Mouse (Mus musculus) liver, embryonic 15.5 days (tissue): ENCODE results near the gene Man2b2. TPM values are rescaled to one million over a fixed set of nuclear protein-coding genes. Genes with fewer than 3 reads are reported as not detected.
"Not testable (repeated sequence)": the region's sequence is repeated elsewhere in the genome, so short reads cannot be mapped to it uniquely, and the experiment has no call there.

ENCODE experiments used
- ATAC-seq: fragments of 200-750 bp; cut with Nextera tagmentation; 2 replicates; pipeline ENCODE4 v1.8.0; 2017; ENCODE audit warnings: moderate number of reproducible peaks, mild to moderate bottlenecking, moderate library complexity; ENCODE audit not compliant: insufficient read depth
- H3K27ac ChIP-seq: fragments of 300-500 bp; sonication (generic); replicated peaks from 2 replicates; pipeline ENCODE4 v1.5.1; 2015; ENCODE audit warnings: mild to moderate bottlenecking, inconsistent platforms
- H3K27me3 ChIP-seq: fragments of 300-500 bp; sonication (generic); 2 replicates; pipeline ENCODE4 v1.6.1; 2015; ENCODE audit warnings: mild to moderate bottlenecking, inconsistent platforms
- H3K36me3 ChIP-seq: fragments of 300-500 bp; sonication (generic); replicated peaks from 2 replicates; pipeline ENCODE4 v1.6.1; 2015; ENCODE audit warnings: moderate library complexity, mild to moderate bottlenecking, inconsistent platforms
- H3K4me1 ChIP-seq: fragments of 300-500 bp; sonication (generic); replicated peaks from 2 replicates; pipeline ENCODE4 v1.6.1; 2015; ENCODE audit warnings: inconsistent platforms
- H3K4me2 ChIP-seq: fragments of 300-500 bp; sonication (generic); 2 replicates; pipeline ENCODE4 v1.6.1; 2015; ENCODE audit warnings: moderate library complexity, mild to moderate bottlenecking, inconsistent platforms
- H3K4me3 ChIP-seq: fragments of 300-500 bp; sonication (generic); replicated peaks from 2 replicates; pipeline ENCODE4 v1.5.1; 2015; ENCODE audit warnings: mild to moderate bottlenecking, inconsistent platforms
- H3K9ac ChIP-seq: fragments of 300-500 bp; sonication (generic); 2 replicates; pipeline ENCODE4 v1.6.1; 2015; ENCODE audit warnings: moderate library complexity, mild to moderate bottlenecking, inconsistent platforms
- H3K9me3 ChIP-seq: fragments of 300-500 bp; sonication (generic); replicated peaks from 2 replicates; pipeline ENCODE4 v1.6.1; 2016; ENCODE audit warnings: inconsistent platforms
- WGBS: fragments of 180-500 bp; shearing (Covaris S2); methylation state at CpG from one replicate; pipeline ENCODE4 v1.1.7; 2015; ENCODE audit warnings: mixed read lengths; ENCODE audit not compliant: insufficient replicate concordance; 5-methylcytosine and 5-hydroxymethylcytosine counted together
- polyA plus RNA-seq: library from polyadenylated mRNA; unstranded; fragments of >200 nt; fragmentation: Nextera tagmentation; extraction: Ambion mirVana; gene quantifications from 2 replicates; pipeline ENCODE4 v1.2.1, GENCODE M21; 2015

Man2b2 gene
- polyA plus RNA-seq, 1 experiment from 2014 or later: 16.1 TPM

DNA sequence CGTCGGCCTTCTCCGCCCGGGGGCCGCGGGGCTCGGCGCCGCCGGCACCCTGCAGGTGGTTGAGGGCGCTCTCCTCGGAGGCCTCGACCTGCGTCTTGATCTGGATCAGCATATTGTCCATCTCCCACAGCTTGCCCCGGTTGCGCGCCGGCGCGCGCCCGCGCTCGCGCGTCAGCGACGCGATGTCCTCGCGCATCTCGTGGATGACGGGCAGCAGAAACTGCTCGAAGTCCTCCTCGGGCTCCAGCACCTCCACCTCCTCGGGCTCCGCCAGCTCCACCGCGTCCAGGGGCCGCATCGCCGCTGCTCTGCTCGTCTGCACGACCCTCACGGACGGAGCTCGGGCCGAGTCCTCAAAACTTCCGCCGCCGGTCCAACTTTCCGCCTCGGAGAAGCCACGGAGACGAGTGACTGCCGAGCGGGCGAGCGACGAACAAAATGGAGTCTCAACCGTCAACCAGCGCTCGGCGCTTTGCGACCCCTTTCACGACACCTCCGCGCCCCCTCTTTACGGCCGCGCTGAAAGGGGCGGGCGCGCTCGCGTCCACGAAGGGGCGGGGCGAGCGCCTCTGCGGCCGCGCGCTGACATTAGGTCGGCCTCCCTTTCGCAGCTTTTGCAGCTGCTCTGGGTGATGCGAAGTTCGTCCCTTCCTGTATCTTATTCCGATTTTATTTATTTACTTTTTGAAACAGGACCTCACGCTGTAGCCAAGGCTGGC, 34.0 kb downstream of the Man2b2 start, which contains the start of gene Mrfap1:
Mrfap1 (minus strand) TSS at position 477 of the 719 bp plus-strand sequence.
- H3K9me3 ChIP-seq: not testable (repeated sequence)
- peak within 1 kb of the TSS; percentile 73 for H3K9ac ChIP-seq
- ATAC-seq: peak; percentile 80
- WGBS: under 1% methylated on average over 90 of the region's 90 CpGs
- H3K4me2 ChIP-seq: peak within 1 kb of the TSS; percentile 78
- H3K4me3 ChIP-seq: peak within 1 kb of the TSS; percentile 83
- H3K27me3 ChIP-seq: peaks cover 22% of the 10 kb centered on the region
- H3K27ac ChIP-seq: peak within 1 kb of the TSS; percentile 95
- peaks cover 30% of the 10 kb centered on the region for H3K4me1 ChIP-seq
- H3K36me3 ChIP-seq: peaks cover 18% of the 10 kb centered on the region

DNA sequence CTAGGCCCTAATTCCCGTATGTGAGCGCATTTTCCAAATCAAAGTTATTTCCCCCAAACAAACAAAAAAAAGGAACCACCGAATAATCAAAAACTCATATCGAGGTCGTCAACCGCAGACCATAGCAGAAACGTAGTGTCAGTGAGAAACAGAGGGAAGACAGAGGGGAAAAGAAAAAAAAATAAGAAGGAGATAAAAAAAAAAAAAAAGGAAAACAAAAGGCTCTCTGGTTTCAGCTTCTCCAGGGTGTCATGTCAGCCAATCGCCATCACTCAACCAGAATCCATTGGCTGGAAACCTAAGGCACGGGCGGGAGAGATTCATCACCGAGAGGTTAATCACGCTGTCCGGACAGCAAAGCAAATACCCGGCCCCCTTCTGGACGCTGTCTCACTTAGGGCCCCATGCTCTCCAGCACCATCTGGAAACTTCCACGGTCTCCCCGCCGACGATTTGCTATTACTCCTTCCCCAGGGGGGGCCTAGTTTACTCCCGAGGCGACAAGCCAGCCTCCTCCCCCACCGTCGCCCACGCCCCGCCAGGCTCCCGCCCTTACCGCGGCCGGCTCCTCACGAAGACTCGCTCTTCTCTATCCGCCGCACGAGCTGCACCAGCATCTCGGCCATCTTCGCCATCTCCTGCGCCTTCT, 34.7 kb downstream of the Man2b2 start:
- Histone ChIP-seq H3K4me1 (peaks cover 32% of the 10 kb centered on the region), H3K4me3 (peak overlapping the region; percentile 83), H3K27ac (peak overlapping the region; percentile 95), H3K9ac (peak overlapping the region; percentile 73), H3K36me3 (peaks cover 18% of the 10 kb centered on the region), H3K27me3 (peaks cover 22% of the 10 kb centered on the region), H3K4me2 (peak overlapping the region; percentile 78)
- 2% methylated on average over 36 of the region's 37 CpGs for WGBS
- H3K9me3 ChIP-seq: not testable (repeated sequence)
- ATAC-seq: peak; percentile 64

DNA sequence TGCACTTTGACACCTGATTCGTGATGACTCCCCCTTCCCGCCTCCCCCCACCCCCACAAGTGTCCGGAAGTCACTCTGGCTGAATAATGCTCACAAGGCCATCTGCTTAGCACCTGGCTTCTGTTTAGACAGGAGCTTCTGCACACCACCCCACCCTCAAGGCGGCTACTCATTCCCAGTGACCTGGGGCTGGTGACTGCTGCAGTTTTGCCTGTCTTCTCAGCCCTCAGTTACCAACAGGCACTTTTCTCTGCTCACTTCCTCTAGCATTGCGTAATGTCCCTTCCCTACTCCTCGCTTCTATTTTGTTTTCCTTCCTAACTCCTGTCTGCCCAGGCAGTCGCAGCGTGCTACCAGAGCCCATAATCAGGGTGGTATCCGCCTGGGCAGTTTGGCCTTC, 38.6 kb downstream of the Man2b2 start:
- H3K9ac ChIP-seq: no peak overlapping the region
- no peaks in the 10 kb centered on the region for H3K9me3 ChIP-seq
- no peak overlapping the region for H3K27ac ChIP-seq
- peaks cover 26% of the 10 kb centered on the region for H3K4me1 ChIP-seq
- peaks cover 18% of the 10 kb centered on the region for H3K36me3 ChIP-seq
- H3K4me3 ChIP-seq: no peak overlapping the region
- WGBS: 33% methylated on average over 9 of the region's 9 CpGs
- H3K27me3 ChIP-seq: peaks cover under 1% of the 10 kb centered on the region; the same call in 1 of the 2 replicates
- ATAC-seq: no peak
- H3K4me2 ChIP-seq: peak overlapping the region; percentile 26; the same call in 1 of the 2 replicates

DNA sequence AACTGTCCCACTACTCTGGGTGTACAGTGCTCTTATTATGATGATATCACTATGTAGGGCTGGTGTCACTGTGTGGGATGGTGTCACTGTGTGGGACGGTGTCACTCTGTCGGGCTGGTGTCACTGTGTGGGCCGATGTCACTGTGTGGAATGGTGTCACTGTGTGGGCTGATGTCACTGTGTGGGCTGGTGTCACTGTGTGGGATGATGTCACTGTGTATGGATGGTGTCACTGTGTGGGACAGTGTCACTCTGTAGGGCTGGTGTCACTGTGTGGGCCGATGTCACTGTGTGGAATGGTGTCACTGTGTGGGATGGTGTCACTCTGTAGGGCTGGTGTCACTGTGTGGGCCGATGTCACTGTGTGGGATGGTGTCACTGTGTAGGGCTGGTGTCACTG, 44.4 kb downstream of the Man2b2 start:
- Histone ChIP-seq H3K27me3 (no peaks in the 10 kb centered on the region), H3K4me3 (no peak overlapping the region), H3K9me3 (no peaks in the 10 kb centered on the region), H3K4me1 (no peaks in the 10 kb centered on the region), H3K4me2 (no peak overlapping the region), H3K36me3 (no peaks in the 10 kb centered on the region), H3K9ac (no peak overlapping the region), H3K27ac (no peak overlapping the region)
- ATAC-seq: no peak
- 75% methylated on average over 5 of the region's 5 CpGs for WGBS

DNA sequence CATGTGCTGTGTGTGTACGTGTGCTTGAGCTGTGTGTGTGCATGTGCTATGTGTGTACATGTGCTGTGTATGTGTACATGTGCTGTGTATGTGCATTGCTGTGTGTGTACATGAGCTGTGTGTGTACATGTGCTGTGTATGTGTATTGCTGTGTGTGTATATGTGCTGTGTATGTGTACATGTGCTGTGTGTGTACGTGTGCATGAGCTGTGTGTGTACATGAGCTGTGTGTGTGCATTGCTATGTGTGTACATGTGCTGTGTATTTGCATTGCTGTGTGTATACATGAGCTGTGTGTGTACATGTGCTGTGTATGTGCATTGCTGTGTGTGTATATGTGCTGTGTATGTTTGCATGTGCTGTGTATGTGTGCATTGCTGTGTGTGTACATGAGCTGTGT, 50.9 kb downstream of the Man2b2 start:
- Histone ChIP-seq H3K4me3 (no peak overlapping the region), H3K27me3 (no peaks in the 10 kb centered on the region), H3K4me1 (no peaks in the 10 kb centered on the region), H3K4me2 (no peak overlapping the region), H3K9me3 (0 out of 2 replicates have a peak, but pooled peaks cover 5% of the 10 kb centered on the region), H3K36me3 (no peaks in the 10 kb centered on the region), H3K9ac (no peak overlapping the region), H3K27ac (no peak overlapping the region)
- 64% methylated on average over 2 of the region's 2 CpGs for WGBS
- ATAC-seq: no peak

DNA sequence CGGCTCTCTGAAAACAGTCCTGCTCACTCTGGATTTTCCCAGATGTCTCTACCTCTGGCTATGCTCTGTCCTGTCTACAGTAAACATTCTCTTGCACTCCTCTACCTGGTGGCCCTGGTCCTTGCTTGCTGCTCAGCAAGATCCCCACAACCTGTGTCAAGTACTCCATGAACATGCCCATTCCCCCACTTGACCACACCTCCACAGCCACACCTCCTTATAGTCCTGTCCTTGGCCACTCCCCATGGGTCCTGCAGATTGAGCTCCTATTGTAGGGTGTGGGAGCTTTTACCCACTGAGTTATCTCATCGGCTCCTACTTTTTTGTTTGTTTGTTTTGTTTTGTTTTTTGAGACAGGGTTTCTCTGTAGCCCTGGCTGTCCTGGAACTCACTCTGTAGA, 51.6 kb downstream of the Man2b2 start:
- no peaks in the 10 kb centered on the region for H3K27me3 ChIP-seq
- H3K4me3 ChIP-seq: no peak overlapping the region
- no peak overlapping the region for H3K9ac ChIP-seq
- H3K36me3 ChIP-seq: no peaks in the 10 kb centered on the region
- ATAC-seq: no peak
- H3K4me1 ChIP-seq: no peaks in the 10 kb centered on the region
- no peak overlapping the region for H3K27ac ChIP-seq
- 0 out of 2 replicates have a peak, but pooled peaks cover 5% of the 10 kb centered on the region for H3K9me3 ChIP-seq
- WGBS: 82% methylated on average over 1 of the region's 2 CpGs
- H3K4me2 ChIP-seq: no peak overlapping the region

DNA sequence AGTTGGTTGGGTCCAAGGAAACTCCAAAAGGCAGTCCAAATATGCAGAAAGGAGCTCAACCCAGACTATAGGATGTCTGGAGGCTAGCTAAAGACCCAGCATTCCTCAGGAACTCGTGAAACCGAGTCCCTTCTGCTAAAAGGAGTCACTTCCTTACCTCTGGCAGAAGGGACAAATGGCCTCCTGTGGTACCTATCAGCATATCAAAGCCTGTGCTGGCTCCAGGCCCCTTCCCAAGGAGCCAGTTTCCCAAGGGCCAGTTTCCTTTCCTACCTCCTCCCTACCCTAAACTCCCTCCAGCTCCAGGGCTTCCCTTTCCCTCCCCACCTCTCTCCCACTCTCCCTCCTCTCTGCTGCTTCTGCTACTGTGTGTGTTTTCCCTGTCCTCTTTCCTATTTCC, 53.3 kb downstream of the Man2b2 start:
- ATAC-seq: no peak
- no peak overlapping the region for H3K4me3 ChIP-seq
- H3K36me3 ChIP-seq: no peaks in the 10 kb centered on the region
- no peak overlapping the region for H3K4me2 ChIP-seq
- H3K9ac ChIP-seq: no peak overlapping the region
- no peaks in the 10 kb centered on the region for H3K4me1 ChIP-seq
- WGBS: 10% methylated on average over 2 of the region's 2 CpGs
- no peak overlapping the region for H3K27ac ChIP-seq
- H3K9me3 ChIP-seq: 0 out of 2 replicates have a peak, but pooled peaks cover 5% of the 10 kb centered on the region
- no peaks in the 10 kb centered on the region for H3K27me3 ChIP-seq

DNA sequence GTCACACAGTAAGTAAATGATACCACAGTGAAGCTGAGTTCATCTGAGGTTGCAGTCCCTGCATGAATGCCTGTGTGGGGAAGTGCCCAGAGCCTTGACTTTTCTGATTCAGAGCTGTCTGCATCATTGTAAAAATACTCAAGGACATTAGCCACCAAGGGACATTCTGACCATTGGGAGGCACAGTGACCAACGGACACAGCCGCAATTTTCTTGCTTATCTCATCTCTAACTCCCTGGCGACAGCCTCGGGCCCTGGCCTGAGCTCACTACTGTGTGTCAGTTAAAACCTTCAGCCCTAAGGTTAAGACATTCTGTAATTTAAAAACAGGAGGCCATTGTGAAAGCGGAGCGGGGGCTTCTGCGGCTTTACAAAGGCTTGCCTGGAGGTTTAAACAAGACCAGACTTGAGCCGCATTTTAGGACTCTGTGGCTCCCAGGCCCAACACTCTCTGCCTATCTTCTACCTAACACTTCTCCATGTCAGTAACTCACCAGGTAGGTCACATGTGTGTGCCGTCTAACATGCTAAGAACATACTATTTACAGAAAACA, 54.4 kb downstream of the Man2b2 start:
- 39% methylated on average over 9 of the region's 9 CpGs for WGBS
- Histone ChIP-seq H3K27me3 (no peaks in the 10 kb centered on the region), H3K4me3 (no peak overlapping the region), H3K9ac (no peak overlapping the region), H3K27ac (no peak overlapping the region), H3K36me3 (no peaks in the 10 kb centered on the region), H3K9me3 (0 out of 2 replicates have a peak, but pooled peaks cover 5% of the 10 kb centered on the region), H3K4me1 (no peaks in the 10 kb centered on the region), H3K4me2 (no peak overlapping the region)
- no peak for ATAC-seq

DNA sequence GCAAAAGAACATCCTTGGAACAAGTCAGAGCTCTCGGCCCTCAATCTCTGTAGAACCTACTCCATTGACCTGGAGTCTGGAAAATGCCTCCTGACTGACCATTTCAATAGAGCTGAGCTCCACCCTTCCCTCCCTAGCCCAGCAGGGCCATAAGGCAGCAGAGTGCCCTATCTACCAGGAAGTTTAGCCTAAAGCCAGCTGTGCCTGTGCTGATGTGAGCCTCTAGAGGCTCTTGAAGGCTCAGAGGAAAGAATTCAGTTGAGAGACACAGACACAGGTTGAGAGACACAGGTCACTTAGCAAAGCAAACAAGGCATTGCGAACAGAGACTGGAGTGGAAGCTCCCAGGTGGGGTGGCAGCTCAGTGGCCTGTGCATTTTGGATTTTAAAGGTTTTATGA, 55.1 kb downstream of the Man2b2 start:
- Histone ChIP-seq H3K27me3 (no peaks in the 10 kb centered on the region), H3K9me3 (0 out of 2 replicates have a peak, but pooled peaks cover 2% of the 10 kb centered on the region), H3K9ac (no peak overlapping the region), H3K27ac (no peak overlapping the region), H3K4me1 (no peaks in the 10 kb centered on the region), H3K36me3 (no peaks in the 10 kb centered on the region), H3K4me3 (no peak overlapping the region), H3K4me2 (no peak overlapping the region)
- 73% methylated on average over 2 of the region's 2 CpGs for WGBS
- ATAC-seq: no peak

DNA sequence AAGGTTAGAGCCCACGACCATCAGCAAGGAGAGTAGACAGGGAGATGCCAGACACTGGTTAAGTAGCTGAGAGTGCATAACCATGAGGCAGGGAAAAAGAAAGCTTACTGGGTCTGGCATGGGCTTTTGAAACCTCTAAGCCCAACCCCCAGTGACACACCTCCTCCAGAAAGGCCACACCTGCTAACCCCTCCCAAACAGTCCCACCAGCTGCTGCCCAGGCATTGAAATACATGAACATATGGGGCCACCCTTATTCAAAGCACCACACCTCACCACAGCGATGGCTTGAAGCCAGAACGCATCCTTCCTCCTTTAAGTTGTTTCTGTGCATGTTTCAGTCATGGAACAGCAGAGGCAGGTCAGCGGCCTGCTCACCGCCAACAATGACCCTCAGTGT, 57.9 kb downstream of the Man2b2 start:
- Histone ChIP-seq H3K4me3 (no peak overlapping the region), H3K9ac (no peak overlapping the region), H3K4me2 (no peak overlapping the region), H3K9me3 (no peaks in the 10 kb centered on the region), H3K4me1 (no peaks in the 10 kb centered on the region), H3K27ac (no peak overlapping the region), H3K36me3 (no peaks in the 10 kb centered on the region), H3K27me3 (no peaks in the 10 kb centered on the region)
- WGBS: 68% methylated on average over 5 of the region's 5 CpGs
- no peak for ATAC-seq

DNA sequence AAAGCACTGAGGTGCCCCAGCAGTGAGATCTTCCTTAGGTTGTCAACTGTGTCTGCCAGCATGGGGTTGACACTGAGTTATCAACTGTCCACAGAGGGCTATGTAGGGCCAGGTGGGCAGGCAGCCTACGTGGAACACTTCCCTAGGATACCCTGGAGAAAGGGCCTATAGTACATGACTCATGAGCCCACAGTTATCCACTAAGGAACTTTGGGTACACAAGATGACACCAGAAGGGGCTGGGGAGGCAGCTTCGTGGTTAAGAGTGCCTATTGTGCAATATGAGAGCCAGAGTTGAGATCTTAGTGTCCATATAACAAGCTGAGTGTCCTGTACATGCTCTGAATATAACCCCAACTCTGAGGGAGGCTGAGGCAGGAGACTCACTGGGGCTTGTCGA, 60.9 kb downstream of the Man2b2 start:
- Histone ChIP-seq H3K27ac (no peak overlapping the region), H3K4me1 (no peaks in the 10 kb centered on the region), H3K9me3 (no peaks in the 10 kb centered on the region), H3K4me2 (no peak overlapping the region), H3K36me3 (no peaks in the 10 kb centered on the region), H3K4me3 (no peak overlapping the region), H3K9ac (no peak overlapping the region), H3K27me3 (no peaks in the 10 kb centered on the region)
- ATAC-seq: no peak
- 32% methylated on average over 3 of the region's 3 CpGs for whole genome bisulfite sequencing
